Mouse (Mus musculus): ENCODE measurements around the gene Rnf167.

Gene Rnf167

DNA sequence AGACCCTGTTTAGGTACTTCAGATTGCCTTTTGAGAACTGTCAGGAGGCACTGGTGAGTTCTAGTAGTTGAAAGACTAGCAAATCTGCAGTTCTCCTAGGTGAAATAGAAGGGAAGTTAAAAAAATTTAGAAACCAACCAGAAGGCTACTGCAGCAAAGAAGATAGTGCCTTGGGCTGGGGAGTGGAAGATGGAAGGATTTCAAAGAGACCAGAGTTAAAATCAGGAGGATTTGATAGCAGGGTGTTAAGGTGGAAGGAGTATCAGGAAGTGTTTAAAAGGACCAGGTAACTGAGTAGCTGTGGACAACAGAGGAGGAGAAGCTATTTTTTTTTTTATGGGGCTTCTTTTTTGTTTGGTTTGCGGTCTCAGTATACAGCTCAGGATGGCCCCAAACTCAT is 9.3 kb upstream of the Rnf167 start:
- DNase-seq (ENCODE audit: low read depth, low spot score), result no peak

DNA sequence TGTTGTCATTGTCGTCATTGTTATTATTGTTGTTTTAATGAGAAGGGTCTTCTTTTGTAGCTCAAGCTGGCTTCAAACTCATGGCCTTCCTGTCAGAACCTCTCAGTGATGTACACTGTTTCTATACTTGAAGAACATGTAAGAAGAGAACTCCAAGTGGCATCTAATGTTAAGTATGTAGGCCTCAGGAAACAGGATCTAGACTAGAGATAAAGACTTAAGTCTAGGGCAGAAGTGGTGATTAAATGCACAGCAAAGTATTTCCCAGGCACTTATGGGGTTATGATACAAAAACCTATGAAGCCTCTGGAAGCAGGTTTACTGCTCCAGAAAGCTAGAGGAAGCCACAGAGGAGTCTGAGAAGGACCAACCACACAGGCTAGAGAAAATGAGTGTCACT is 8.7 kb upstream of the Rnf167 start:
- no peak for DNase-seq (ENCODE audit: low read depth, low spot score)

DNA sequence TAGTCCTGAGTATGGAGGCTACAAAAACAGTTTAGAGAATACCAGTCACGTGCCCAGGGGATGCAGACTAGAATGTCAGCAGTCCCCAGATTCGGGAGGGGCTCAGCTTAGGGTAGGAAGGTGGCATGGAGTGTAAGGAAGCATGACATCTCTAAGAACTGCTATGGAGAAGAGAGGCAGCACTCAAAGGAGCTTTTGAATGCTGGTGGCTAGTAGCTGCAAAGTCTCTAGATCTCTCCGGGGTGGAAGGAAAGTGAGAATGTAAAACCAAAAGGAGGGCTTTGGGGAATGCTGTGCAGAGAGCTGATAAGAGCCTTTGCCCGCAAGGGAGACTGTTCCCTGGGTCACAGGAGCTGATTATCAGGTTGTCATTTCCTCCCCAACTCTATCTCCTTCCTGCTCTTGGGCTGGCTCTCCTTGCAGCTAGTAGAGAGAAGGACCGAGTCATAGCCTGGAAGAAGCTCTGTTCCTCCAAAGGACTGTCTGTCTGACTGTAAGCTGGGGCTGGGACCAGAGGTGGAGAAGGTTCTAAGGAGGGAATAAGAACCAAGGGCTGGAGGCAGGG is 8.2 kb upstream of the Rnf167 start, which contains the start of gene Gp1ba:
TSS of gene Gp1ba (plus strand) at position 409 of the 565 bp plus-strand sequence.
- DNase-seq (ENCODE audit: low read depth, low spot score), result no peak

DNA sequence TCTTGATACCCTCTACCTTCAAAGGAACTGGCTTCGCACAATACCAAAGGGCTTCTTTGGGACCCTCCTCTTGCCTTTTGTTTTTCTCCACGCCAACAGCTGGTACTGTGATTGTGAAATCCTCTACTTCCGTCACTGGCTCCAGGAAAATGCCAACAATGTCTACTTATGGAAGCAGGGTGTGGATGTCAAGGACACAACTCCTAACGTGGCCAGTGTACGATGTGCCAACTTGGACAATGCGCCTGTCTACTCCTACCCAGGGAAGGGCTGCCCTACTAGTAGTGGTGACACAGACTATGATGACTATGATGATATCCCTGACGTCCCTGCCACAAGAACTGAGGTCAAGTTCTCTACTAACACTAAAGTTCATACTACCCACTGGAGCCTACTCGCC is 7.1 kb upstream of the Rnf167 start:
- no peak for DNase-seq (ENCODE audit: low read depth, low spot score)

DNA sequence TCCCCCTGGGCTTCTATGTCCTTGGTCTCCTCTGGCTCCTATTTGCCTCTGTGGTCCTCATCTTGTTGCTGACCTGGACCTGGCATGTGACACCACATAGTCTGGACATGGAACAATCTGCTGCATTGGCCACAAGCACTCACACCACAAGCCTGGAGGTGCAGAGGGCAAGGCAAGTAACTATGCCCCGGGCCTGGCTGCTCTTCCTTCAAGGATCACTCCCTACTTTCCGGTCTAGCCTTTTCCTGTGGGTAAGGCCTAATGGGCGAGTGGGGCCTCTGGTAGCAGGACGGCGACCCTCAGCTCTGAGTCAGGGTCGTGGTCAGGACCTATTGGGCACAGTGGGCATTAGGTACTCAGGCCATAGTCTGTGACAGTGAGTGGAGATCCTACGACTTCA is 5.8 kb upstream of the Rnf167 start:
- no peak for DNase-seq (ENCODE audit: low read depth, low spot score)

DNA sequence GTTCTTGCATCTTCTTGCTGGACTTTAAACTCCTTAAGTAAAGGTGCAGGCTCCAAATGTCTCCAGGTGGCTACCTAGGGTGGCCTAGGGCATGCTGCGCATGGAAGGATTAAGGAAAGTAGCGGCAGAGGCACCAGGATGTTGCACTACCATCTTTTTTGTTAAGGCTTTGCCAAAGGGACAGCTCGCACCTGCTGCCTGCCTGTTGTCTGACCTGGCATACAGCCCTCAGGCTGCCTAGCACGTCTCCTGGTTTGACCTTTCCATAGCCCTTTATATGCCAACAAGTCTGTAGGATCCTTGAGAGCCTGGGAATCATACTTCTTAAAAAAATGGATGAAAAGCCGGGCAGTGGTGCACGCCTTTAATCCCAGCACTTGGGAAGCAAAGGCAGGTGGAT is 4.0 kb upstream of the Rnf167 start:
- no peak for DNase-seq (ENCODE audit: low read depth, low spot score)

DNA sequence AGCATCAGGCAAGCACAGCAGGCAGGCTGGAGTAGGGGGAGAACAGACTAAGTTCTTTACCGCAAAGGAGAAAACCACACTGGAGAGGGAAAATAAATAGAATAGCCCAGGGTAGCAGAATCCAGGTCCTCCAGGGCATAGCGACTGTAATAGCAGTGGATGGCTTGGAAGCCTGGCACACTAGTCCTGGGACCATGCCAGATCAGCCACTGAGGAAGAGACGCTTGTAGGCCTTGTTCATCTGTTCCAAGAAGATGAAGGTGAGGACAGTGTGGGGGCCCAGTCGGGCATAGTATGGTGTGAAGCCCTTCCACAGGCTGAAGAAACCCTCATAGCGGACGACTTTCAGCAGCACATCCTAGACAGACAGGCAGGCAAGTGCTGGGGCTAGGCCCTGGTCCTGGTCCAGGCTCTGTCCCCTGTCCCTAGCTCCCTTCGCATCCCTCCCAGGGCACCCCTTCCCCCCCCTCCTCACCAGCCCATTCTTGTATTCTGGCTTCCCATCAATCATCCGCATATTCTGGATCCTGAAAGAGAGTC is 2.4 kb upstream of the Rnf167 start:
- no peak for DNase-seq (ENCODE audit: low read depth, low spot score)

DNA sequence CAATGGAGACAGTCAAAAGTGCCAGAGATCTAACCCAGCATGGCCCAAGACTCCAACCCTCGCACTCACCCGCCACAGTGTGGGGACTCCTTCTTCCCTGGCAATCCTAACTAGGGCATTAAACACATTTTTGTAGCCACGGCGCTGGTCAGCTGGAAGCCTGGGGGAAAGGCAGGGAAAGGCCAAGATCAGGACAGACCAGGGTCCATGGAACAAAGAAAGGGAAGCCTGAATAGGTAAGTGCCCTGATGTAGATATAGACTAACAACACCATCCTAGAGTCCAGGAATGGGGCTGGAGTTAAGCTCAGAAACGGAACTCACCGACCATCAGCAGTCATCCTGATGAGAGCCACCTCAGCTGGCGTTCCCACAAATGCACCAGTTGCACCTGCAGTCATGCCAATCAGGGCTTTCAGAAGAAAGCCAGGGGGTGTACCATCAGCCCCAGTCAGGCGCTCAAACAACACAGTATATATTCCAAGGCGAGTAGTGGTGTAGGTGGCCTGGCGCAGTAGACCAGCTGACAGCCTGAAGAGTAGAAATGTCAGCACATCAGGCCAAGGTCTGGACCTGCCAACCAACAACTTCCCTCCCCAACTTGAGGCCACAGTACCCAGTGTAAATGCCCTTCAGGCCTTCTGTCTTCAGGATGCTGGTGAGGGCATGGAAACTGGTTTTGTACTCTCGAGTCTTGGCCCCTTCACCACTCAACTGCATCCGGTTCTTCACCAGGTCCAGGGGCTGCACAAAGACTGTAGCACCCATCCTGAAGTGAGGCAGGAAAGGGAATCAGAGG is 1.4 kb upstream of the Rnf167 start:
- DNase-seq (ENCODE audit: low read depth, low spot score), result no peak

DNA sequence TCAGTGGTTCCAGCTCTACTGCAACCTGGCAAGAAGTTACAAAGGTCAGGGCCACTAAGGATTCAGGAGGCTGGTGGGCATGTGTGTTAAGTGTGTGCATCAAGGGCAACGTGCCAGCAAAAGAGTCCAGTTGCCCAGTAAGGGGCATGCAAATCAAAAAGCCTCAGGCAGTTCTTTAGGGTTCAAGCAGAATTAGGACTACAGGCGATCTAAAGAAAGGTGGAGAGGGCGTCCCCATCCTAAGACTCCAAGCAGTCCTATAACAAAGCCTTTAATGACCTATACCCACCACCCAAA is 828 bp upstream of the Rnf167 start:
- no peak for DNase-seq (ENCODE audit: low read depth, low spot score)

DNA sequence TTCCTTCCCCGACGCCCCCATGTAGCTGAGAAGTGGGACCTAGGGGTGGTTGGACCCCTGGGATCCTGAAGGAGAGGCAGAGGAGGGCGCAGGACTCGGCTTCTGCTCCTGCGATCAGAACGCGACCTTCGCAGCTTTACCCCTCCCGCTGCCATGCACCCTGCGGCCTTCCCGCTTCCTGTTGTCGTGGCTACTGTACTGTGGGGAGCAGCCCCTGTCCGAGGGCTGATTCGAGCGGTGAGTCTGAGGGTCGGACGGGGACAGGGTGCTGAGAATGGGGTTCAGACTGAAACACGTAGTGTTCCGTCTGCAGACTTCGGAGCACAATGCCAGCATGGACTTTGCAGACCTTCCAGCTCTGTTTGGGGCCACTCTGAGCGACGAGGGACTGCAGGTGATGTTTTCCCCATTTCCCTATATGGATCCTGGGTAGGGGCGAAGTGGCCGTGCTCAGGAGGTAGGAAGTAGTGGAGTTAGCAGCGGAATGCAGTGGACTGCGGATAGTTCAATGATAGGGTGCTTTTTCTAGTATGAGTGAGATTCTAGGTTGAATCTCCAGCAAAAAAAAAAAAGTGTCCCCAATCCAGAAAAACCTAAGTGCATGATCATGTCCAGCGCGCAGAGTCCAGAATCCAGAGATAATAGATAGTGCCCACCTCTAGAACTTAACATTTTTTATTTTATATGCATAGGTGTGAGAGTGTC is 833 bp downstream of the Rnf167 start:
- DNase-seq (ENCODE audit: low read depth, low spot score), result no peak

DNA sequence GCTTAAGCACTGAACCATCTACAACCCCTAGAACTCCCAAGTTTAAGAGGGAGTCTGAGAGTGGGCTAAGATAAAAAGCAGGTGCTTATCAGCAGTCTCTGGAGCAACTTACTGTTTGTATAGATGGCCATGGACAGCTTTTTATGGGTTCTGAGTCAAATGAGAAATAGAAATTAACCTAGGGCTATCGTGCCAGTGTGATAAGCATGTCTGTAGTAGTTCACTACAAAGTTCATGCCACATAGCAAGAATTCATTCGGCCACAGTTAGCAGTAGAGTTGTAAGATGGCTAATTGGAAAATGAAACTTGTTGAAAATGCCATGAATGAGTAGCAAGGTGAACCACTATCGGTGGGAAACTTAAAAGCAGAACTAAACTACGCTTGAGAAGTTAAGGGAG is 1.5 kb downstream of the Rnf167 start:
- DNase-seq (ENCODE audit: low read depth, low spot score), result no peak

DNA sequence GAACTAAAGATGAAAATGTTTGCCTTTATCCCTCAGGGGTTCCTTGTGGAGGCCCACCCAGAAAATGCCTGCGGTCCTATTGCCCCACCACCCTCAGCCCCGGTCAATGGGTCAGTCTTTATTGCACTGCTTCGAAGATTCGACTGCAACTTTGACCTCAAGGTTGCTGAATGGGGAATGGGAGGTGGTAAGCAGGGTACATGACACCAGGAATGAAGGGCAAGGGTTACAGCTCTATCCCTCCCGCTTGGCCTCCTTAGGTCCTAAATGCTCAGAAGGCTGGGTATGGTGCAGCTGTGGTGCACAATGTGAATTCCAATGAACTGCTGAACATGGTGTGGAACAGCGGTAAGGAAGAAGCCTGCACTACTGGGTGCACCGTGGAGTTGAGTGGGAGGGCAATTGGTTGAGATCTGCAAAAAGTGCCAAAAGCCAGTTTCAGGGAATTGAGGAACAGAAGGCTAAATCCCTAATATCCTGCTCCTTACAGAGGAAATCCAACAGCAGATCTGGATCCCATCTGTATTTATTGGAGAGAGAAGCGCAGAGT is 2.2 kb downstream of the Rnf167 start:
- no peak for DNase-seq (ENCODE audit: low read depth, low spot score)

DNA sequence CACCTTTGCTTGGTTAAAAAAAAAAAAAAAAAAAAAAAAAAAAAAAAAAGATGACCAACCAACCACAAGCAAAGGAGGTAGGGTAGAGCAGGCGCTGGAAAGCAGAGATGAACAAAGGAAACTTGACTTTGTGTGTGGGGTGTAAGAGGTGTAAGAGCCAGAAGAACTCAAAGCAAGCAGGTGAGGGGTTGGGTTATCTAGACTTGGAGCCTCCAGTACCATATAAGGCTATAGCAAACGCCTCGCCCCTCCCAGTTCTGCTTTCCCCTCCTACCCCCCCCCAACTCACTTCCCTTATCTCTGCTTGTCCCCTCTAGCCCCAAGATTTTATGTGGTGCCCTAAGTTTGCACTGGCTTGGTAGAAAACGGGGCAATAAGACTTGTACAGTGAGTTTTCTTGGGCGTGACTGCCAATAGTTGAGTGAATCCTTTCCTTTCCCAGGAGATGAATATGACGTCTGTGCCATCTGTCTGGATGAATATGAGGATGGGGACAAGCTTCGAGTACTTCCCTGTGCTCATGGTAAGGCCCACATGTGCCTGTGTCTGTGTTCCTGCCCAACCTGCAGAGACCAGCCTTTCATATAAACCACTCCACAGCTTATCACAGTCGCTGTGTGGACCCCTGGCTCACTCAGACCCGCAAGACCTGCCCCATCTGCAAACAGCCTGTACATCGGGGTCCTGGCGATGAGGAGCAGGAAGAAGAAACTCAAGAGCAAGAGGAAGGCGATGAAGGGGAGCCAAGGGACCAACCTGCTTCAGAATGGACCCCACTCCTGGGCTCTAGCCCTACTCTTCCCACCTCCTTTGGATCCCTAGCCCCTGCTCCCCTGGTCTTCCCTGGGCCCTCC is 3.5 kb downstream of the Rnf167 start:
- DNase-seq (ENCODE audit: low read depth, low spot score), result no peak

DNA sequence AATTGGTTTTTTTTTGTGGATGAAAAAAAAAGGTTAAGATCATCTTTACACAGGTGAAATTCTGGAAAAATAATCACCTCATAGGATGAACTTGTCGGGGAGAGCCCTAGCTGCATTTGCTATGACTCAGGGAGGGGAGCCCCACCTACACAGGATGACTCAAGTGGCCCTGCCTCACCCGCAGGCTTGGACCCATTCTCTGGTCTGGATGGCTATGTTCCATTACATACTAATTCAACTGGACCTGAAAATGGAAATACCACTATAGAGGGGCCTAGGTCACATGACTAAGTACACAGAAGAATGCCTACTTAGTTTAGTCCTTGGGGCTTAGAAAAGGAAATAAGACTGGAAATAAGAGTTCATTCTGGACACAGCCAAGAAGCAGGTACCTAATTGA is 4.4 kb downstream of the Rnf167 start:
- no peak for DNase-seq (ENCODE audit: low read depth, low spot score)

DNA sequence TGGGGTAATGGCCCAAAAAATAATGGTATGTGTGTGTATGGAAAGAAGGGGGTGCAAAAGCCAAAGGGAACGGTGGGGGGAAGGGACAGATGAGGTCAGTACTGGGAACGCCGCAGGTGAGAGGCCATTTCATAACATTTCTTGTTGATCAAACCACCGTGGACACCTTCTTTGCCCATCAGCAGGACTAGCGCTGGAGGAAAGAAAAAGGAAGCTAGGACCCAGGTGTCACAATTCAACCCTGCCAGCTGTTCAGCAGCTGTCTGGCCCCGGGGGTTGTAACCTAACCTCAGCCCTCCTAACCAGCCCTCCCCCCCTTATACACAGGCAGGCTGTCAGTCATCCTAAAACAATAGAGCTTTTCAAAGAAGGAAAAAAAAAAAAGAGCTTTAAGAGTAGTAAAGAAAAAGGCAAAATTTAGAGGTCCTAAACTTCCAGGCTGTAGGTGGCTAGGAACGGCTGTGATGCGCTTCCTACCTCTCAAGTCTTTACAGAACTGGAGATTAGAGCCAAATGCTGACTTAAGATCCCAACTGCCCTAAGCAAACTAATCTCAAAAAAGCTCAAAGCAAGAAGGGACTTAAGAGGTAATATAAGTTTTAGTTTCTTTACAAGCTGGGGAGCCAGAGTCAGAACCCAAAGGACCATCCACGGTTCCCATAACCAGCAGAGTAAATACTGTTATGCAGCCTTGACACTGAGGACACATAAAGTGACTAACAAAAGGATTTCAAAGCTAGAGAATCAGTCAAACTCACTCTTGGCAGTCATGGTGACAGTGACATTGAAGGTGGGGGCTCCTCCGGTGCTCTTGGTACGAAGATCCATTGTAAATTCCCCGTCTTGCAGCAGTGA is 5.2 kb downstream of the Rnf167 start:
- DNase-seq (ENCODE audit: low read depth, low spot score), result peak; percentile 39

DNA sequence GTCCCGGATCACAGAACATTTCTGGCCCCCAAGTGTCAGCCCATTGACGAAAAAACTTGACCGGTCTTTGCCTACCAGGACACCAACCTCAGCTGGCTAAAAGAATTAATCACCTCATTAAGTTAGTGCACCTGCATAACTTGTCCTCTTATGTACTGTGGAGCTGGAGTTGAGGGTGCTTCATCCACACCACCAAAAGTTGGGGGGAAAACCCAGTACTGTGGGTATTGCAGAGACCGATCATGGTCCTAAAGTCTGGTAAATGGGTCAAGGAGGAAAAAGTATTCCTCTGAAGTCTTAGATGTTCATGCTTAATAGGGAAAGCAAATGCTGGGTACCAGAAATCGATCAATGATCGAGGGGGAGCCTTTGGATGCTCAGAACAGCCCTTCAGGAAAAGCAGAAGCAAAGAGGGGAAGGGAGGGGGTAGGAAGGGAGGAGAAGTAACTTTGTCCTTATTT is 5.9 kb downstream of the Rnf167 start:
- no peak for DNase-seq (ENCODE audit: low read depth, low spot score)

DNA sequence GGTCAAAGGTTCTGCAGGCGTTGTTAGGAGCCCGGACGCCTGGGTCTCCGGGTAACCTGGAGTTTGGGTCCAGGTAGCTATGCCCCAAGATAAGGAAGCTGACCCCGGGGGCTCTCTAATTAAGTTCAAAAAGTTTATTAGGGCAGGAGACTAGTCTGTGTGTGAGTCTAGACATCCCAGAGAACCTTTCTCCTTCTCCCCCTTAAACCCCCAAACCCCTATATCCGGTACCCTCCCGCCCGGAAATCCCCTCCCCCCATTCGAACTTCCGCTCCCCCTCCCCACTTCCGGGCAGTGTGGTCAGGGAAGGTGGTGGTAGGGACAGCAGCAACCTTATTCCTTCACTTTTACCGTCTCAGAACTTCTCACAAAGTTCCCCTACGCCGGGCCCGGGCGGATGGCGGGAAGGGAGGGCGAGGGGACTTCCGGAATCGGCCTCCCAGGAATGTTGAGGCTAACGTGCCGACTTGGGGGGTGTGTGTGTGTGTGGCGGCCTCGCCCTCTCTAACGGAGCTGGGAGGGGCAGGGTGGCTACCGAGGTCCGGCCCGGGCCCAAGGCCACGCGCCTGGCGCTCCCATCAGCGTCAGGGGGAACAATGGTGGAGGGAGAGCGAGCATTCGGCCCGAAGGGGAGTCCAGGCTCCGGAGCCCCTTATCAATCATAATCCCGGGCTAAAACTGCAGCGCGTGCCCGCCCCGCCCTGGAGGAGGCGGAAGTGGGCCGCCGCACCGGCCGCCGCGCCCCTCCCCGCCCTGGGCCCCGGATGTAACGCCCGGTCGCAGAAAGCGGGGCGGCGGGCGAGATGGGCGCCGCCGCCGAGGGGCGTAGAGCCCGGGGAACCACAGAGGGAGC is 6.5 kb downstream of the Rnf167 start:
- DNase-seq (ENCODE audit: low read depth, low spot score), result peak; percentile 75

DNA sequence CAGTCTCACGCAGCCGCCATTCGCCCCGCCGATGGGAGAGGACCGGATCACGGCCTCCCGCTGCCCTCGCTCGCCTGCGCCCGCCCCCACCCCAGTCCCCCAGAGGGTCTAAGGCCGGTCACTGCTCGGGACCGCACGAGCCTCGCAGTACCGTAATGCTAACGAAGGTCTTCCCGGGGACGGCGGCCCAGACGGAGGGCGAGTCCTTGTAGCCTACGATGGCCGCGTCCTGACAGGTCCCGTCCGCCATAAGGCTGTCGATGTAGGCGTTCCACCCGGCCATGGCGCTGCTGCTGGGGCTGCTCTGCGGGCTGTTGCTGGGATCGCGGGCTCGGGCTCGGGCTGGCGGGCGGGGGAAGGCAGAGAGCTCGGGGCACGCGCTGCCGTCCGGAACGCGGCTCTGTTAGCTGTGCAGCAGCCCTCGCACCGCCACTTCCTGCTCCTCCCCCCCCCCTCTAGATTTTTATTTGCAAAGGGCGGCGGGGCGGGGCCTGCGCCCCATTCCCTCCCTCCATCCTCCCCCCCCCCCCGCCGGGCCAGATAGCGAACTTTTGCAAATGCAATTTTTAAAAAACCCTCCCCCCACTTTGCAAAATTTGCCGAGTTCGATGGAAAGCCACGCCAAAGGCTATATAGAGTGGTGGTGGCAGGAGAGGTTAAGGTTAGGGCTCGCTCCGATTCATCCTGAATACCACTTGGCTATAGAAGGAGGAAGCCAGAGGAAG is 7.3 kb downstream of the Rnf167 start, which contains the start of gene Pfn1:
TSS of gene Pfn1 (minus strand) at position 447 of the 725 bp plus-strand sequence.
- peak; percentile 82 for DNase-seq (ENCODE audit: low read depth, low spot score)

All from mesoderm, embryonic 11.5 days (tissue).